Mouse (Mus musculus) CH12.LX (cell line): ENCODE data around the gene Arid5b.

ENCODE experiments used
- BHLHE40 ChIP-seq: IDR thresholded peaks from 2 replicates; pipeline ENCODE4 v1.6.1; 2011; ENCODE audit warnings: mild to moderate bottlenecking, low read depth, low read length, improper control_type of control experiment
- CHD1 ChIP-seq: IDR thresholded peaks from 2 replicates; pipeline ENCODE4 v1.6.1; 2012; ENCODE audit warnings: low read depth, low read length, improper control_type of control experiment, inconsistent platforms
- CTCF ChIP-seq, 2 experiments: IDR thresholded peaks in 1 of 2; conservative IDR thresholded peaks in 1 of 2; 2 replicates each; pipeline ENCODE4 v1.5.1; 2011 to 2012; ENCODE audit warnings: low read depth in 2 of 2, low read length in 2 of 2, improper control_type of control experiment in 1 of 2, inconsistent platforms in 1 of 2, mild to moderate bottlenecking in 1 of 2, moderate library complexity in 1 of 2
- E2F4 ChIP-seq: IDR thresholded peaks from 2 replicates; pipeline ENCODE4 v1.6.1; 2011; ENCODE audit warnings: low read depth, low read length, improper control_type of control experiment; ENCODE audit not compliant: insufficient replicate concordance
- EP300 ChIP-seq: IDR thresholded peaks from 2 replicates; pipeline ENCODE4 v1.6.1; 2011; ENCODE audit warnings: low read length, improper control_type of control experiment
- ETS1 ChIP-seq: conservative IDR thresholded peaks from 2 replicates; pipeline ENCODE4 v1.6.1; 2012; ENCODE audit warnings: low read depth, mild to moderate bottlenecking, inconsistent platforms, low read length, improper control_type of control experiment, moderate library complexity
- MAFK ChIP-seq: IDR thresholded peaks from 2 replicates; pipeline ENCODE4 v1.6.1; 2011; ENCODE audit warnings: low read length, improper control_type of control experiment; ENCODE audit not compliant: insufficient replicate concordance
- POLR2A ChIP-seq: IDR thresholded peaks from 2 replicates; pipeline ENCODE4 v1.6.1; 2011; ENCODE audit warnings: low read depth, mild to moderate bottlenecking, improper control_type of control experiment, low read length
- RCOR1 ChIP-seq: conservative IDR thresholded peaks from 2 replicates; pipeline ENCODE4 v1.6.1; 2012; ENCODE audit warnings: low read depth, mild to moderate bottlenecking, inconsistent platforms, low read length, improper control_type of control experiment
- SMC3 ChIP-seq: IDR thresholded peaks from 2 replicates; pipeline ENCODE4 v1.6.1; 2011; ENCODE audit warnings: low read depth, low read length, improper control_type of control experiment
- USF2 ChIP-seq: conservative IDR thresholded peaks from 2 replicates; pipeline ENCODE4 v1.6.1; 2011; ENCODE audit warnings: low read depth, low read length, improper control_type of control experiment
- ZMIZ1 ChIP-seq: IDR thresholded peaks from 2 replicates; pipeline ENCODE4 v1.6.1; 2012; ENCODE audit warnings: low read depth, mild to moderate bottlenecking, inconsistent platforms, low read length, improper control_type of control experiment

- TF ChIP-seq CTCF (conservative IDR thresholded peaks at IDR 0.05 in 1 of 2, IDR thresholded peaks at IDR 0.05 in 1 of 2; ENCODE audit: low read depth in 2 of 2, low read length in 2 of 2) (no peak), BHLHE40 (no peak), ZMIZ1 (no peak), EP300 (no peak), POLR2A (no peak), ETS1 (no peak), USF2 (no peak), E2F4 (no peak), MAFK (no peak), CHD1 (no peak), SMC3 (no peak), RCOR1 (no peak)
Measured at GRCm38 (mm10) chr10:68218678-68219077, 59.9 kb downstream of the Arid5b start.
